Mouse (Mus musculus): Measurements from ENCODE around the gene Srpx2. TPM values are rescaled to one million over a fixed set of nuclear protein-coding genes. Genes with fewer than 3 reads are reported as not detected.

Srpx2 gene
- polyA plus RNA-seq, 1 experiment from 2014 or later: 0.14 TPM

DNA sequence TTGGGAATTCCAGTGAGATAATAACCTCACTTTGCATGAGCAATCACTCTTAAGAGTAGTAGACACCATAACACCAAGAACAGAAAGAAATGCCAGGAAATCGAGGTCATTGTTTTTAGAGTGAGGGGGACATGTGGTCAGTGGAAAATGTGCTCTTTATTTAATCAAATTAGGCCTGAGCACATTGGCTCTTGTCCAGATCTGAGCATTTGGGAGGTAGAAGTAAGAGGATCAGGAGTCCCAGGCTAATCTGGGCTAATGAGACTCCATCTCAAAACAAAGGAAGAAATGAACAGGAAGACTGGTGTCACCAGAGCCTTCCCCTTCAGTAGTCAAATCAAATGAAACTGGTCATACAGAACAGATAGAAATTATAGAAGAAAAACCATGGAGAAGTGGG, 31.3 kb downstream of the Srpx2 start:
- Histone ChIP-seq H3K4me3 (no peak overlapping the region), H3K4me1 (no peaks in the 10 kb centered on the region), H3K27ac (no peak overlapping the region), H3K36me3 (no peaks in the 10 kb centered on the region), H3K4me2 (no peak overlapping the region), H3K27me3 (replicated peaks) (no peaks in the 10 kb centered on the region), H3K9me3 (replicated peaks) (no peaks in the 10 kb centered on the region), H3K9ac (no peak overlapping the region)
- WGBS (ENCODE audit: insufficient replicate concordance): 41% methylated on average over 1 of the region's 1 CpGs
- no peak for ATAC-seq

DNA sequence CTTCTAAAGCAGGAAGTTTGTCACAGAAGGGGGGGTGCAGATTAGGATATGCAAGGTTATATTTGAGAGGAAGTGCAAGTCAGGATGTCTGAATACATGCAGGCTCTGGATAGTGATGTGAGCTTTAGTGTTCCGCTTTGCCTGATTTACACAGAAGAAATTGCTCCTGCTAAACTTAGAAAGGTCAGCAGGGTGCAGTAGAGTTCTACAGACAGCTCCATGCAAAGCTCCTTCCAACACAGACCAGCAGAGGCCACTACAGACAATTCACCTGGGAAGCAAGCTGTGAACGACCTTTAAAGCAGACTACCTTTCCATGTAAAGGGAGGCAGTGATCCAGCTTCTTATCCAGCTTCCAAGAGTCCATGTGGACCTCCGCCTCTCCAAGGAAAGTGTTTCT, 39.2 kb downstream of the Srpx2 start:
- Histone ChIP-seq H3K9ac (no peak overlapping the region), H3K27me3 (replicated peaks) (no peaks in the 10 kb centered on the region), H3K36me3 (no peaks in the 10 kb centered on the region), H3K4me2 (no peak overlapping the region), H3K27ac (no peak overlapping the region), H3K4me3 (no peak overlapping the region), H3K4me1 (no peaks in the 10 kb centered on the region), H3K9me3 (replicated peaks) (no peaks in the 10 kb centered on the region)
- 22% methylated on average over 3 of the region's 3 CpGs for WGBS (ENCODE audit: insufficient replicate concordance)
- 0 out of 2 replicates have a peak, but pooled peaks have one; percentile 32 for ATAC-seq

- H3K36me3 ChIP-seq: no peaks in the 10 kb centered on the region
- no peaks in the 10 kb centered on the region for H3K4me1 ChIP-seq
- no peak overlapping the region for H3K9ac ChIP-seq
- ATAC-seq: no peak
- no peaks in the 10 kb centered on the region for H3K27me3 ChIP-seq (replicated peaks)
- H3K4me2 ChIP-seq: no peak overlapping the region
- no peaks in the 10 kb centered on the region for H3K9me3 ChIP-seq (replicated peaks)
- no peak overlapping the region for H3K4me3 ChIP-seq
- WGBS (ENCODE audit: insufficient replicate concordance): 70% methylated on average over 7 of the region's 7 CpGs
- no peak overlapping the region for H3K27ac ChIP-seq
These were observed 46.4 kb downstream of the Srpx2 start for GRCm38 (mm10) chrX:133954661-133955060.

DNA sequence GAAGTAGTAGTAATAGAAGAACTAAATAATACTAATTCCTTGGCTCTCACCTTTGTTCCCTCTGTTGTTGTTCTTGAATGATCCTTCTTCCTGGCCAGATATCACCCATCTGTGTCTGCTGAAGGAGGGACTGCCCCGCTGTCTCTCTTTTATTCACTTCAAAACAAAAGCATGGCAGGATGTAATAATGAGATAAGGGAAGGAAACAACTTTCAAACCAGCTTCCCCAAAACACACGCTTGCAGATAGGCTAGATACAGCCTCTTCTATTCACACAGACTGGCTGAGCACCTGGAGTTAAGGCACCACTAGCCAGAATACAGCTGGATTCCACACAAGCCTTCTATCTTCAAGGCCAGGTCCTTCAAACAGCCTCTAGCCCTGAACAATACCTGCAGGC, 52.4 kb downstream of the Srpx2 start:
- whole genome bisulfite sequencing (ENCODE audit: insufficient replicate concordance): 25% methylated on average over 2 of the region's 2 CpGs
- no peak for ATAC-seq
- H3K36me3 ChIP-seq: no peaks in the 10 kb centered on the region
- H3K9ac ChIP-seq: no peak overlapping the region
- H3K27ac ChIP-seq: no peak overlapping the region
- no peaks in the 10 kb centered on the region for H3K4me1 ChIP-seq
- no peak overlapping the region for H3K4me2 ChIP-seq
- H3K9me3 ChIP-seq (replicated peaks): no peaks in the 10 kb centered on the region
- no peaks in the 10 kb centered on the region for H3K27me3 ChIP-seq (replicated peaks)
- H3K4me3 ChIP-seq: no peak overlapping the region

DNA sequence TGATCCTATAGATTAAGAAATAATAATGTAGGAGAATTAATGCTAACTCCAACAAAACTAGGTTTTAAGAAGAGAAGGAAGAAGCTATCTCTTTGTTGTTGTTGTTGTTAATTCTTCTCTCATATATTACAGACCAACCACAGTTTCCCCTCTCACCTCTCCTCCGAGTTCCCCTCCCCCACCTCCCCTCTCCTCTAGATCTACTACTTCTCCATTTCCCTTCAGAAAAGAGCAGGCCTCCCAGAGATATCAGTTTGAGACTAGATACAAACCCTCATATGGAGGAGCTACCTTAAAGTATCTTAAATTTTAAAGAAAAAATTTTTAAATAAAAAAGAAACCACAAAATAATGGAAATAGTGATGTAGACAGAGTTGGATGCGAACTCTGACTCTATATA, 56.4 kb downstream of the Srpx2 start:
- no peaks in the 10 kb centered on the region for H3K4me1 ChIP-seq
- no peak overlapping the region for H3K4me3 ChIP-seq
- H3K4me2 ChIP-seq: no peak overlapping the region
- no peaks in the 10 kb centered on the region for H3K27me3 ChIP-seq (replicated peaks)
- no peaks in the 10 kb centered on the region for H3K36me3 ChIP-seq
- H3K9ac ChIP-seq: no peak overlapping the region
- WGBS (ENCODE audit: insufficient replicate concordance): 52% methylated on average over 2 of the region's 2 CpGs
- no peaks in the 10 kb centered on the region for H3K9me3 ChIP-seq (replicated peaks)
- H3K27ac ChIP-seq: no peak overlapping the region
- no peak for ATAC-seq

DNA sequence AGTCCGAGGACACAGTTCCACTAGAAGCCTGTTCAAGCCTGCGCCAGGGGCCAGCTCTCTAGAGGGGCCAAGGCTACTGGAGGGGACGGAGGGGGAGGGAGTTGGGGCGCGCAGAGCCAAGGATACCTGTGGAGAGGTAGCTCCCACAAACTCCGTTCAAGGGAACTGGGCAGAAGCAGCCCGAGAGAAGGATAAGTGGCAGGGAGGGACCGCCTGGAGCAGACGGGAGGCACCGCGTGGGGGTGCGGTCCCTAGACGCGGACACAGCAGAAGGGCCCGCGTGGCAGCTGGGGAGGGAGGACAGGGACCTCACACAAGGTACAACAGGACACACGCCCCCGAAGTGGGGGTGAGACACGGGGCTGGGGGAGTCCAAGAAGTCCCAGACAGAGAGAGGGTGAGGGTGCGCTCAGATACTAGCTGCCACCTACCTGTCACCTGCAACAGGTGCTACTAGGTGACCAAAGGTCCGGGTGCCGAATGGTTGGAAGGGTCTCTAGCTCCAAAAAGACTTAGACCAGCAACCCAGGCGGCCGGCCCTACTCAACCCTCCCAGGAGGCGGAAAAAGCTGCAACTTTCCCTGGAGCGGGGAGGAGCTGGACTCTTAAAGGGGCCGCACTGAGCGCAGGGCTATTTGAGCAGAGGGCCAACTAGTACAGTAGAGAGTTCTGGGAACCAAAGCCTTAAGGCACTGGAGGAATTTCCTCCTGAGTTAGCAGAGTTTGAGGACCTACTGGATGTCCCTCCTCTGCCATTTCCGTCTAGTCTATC, 73.2 kb downstream of the Srpx2 start, which contains the start of gene Sytl4:
Gene Sytl4, minus strand, starts transcription at position 582 of the 772 bp plus-strand sequence.
- H3K27me3 ChIP-seq (replicated peaks): peaks cover 17% of the 10 kb centered on the region
- ATAC-seq: peak; percentile 35; the same call in 1 of the 2 replicates
- no peaks in the 10 kb centered on the region for H3K9me3 ChIP-seq (replicated peaks)
- 15% methylated on average over 29 of the region's 29 CpGs for WGBS (ENCODE audit: insufficient replicate concordance)
- no peaks in the 10 kb centered on the region for H3K36me3 ChIP-seq
- H3K27ac ChIP-seq: no peak within 1 kb of the TSS
- H3K4me2 ChIP-seq: peak within 1 kb of the TSS; percentile 64
- H3K4me1 ChIP-seq: no peaks in the 10 kb centered on the region
- no peak within 1 kb of the TSS for H3K9ac ChIP-seq
- peak within 1 kb of the TSS; percentile 46 for H3K4me3 ChIP-seq

Other genes starting within 250 kb of the Srpx2 start
- gene Pcdh19, start 219.4 kb upstream of the Srpx2 start, polyA plus RNA-seq (2016; fragmentation: Nextera tagmentation; extraction: Ambion mirVana): 0.14 and 0.21 TPM in 2 replicates
- not detected in 2 replicates for gene Tnmd, start 57.4 kb upstream of the Srpx2 start, polyA plus RNA-seq (2016; fragmentation: Nextera tagmentation; extraction: Ambion mirVana)
- 30.2 and 33.3 TPM in 2 replicates for gene Tspan6, start 10.0 kb upstream of the Srpx2 start, polyA plus RNA-seq (2016; fragmentation: Nextera tagmentation; extraction: Ambion mirVana)
- gene Sytl4, start 73.4 kb downstream of the Srpx2 start, polyA plus RNA-seq (2016; fragmentation: Nextera tagmentation; extraction: Ambion mirVana): 1.7 and 2.0 TPM in 2 replicates
- gene Cstf2, start 150.8 kb downstream of the Srpx2 start, polyA plus RNA-seq (2016; fragmentation: Nextera tagmentation; extraction: Ambion mirVana): 38.3 and 40.2 TPM in 2 replicates

All from liver, embryonic 12.5 days (tissue).